Mouse (Mus musculus) regulatory T cell (primary cell): ENCODE results near the gene Nkapd1.
"Not testable (repeated sequence)": the region's sequence is repeated elsewhere in the genome, so short reads cannot be mapped to it uniquely, and the experiment has no call there.

Source experiments
- in situ Hi-C: fragments of 300-600 bp; cut with MboI, MseI; formaldehyde crosslinking; loops from one replicate; pipeline ENCODE4 v1.15.1; 2025; ENCODE audit warnings: high pct_unique_total_duplicates

Gene Nkapd1

GRCm38 (mm10) chr9:50616766-50617603, at the start of gene Nkapd1, which contains the start of gene Pih1d2:
TSS of gene Nkapd1 (minus strand) at chr9:50617464.
TSS of gene Pih1d2 (plus strand) at chr9:50617321.
- in situ Hi-C loops = no loop called here

GRCm38 (mm10) chr9:50666442-50666841, 49.2 kb upstream of the Nkapd1 start:
- in situ Hi-C loops = no loop called here

GRCm38 (mm10) chr9:50664826-50665225, 47.6 kb upstream of the Nkapd1 start:
- in situ Hi-C loops = no loop called here

GRCm38 (mm10) chr9:50660431-50660830, 43.2 kb upstream of the Nkapd1 start:
- in situ Hi-C loops = no loop called here

GRCm38 (mm10) chr9:50659392-50660217, 42.3 kb upstream of the Nkapd1 start, which contains the start of gene Dlat:
TSS of gene Dlat (minus strand) at chr9:50659780.
- in situ Hi-C loops = no loop called here

- in situ Hi-C loops = no loop called here
Measured at GRCm38 (mm10) chr9:50658941-50659388, 41.7 kb upstream of the Nkapd1 start.

- in situ Hi-C loops = no loop called here
Measured at GRCm38 (mm10) chr9:50658391-50658790, 41.1 kb upstream of the Nkapd1 start.

GRCm38 (mm10) chr9:50650503-50650902, 33.2 kb upstream of the Nkapd1 start:
- in situ Hi-C loops = no loop called here

- in situ Hi-C loops = no loop called here
Measured at GRCm38 (mm10) chr9:50646826-50647370, 29.6 kb upstream of the Nkapd1 start.

- in situ Hi-C loops = no loop called here
Measured at GRCm38 (mm10) chr9:50634270-50634669, 17.0 kb upstream of the Nkapd1 start.

GRCm38 (mm10) chr9:50633059-50633458, 15.8 kb upstream of the Nkapd1 start:
- in situ Hi-C loops = no loop called here

GRCm38 (mm10) chr9:50632016-50632688, 14.9 kb upstream of the Nkapd1 start:
- in situ Hi-C loops = no loop called here

GRCm38 (mm10) chr9:50630903-50631302, 13.6 kb upstream of the Nkapd1 start:
- in situ Hi-C loops = not testable (repeated sequence)

GRCm38 (mm10) chr9:50617794-50618330, 598 bp upstream of the Nkapd1 start:
- in situ Hi-C loops = no loop called here

- in situ Hi-C loops = no loop called here
Measured at GRCm38 (mm10) chr9:50616161-50616560, 1.1 kb downstream of the Nkapd1 start.

- in situ Hi-C loops = no loop called here
Measured at GRCm38 (mm10) chr9:50612115-50612514, 5.1 kb downstream of the Nkapd1 start.

- in situ Hi-C loops = no loop called here
Measured at GRCm38 (mm10) chr9:50604338-50604737, 12.9 kb downstream of the Nkapd1 start.

- in situ Hi-C loops = no loop called here
Measured at GRCm38 (mm10) chr9:50603998-50604324, 13.3 kb downstream of the Nkapd1 start.

GRCm38 (mm10) chr9:50603189-50603997, 13.9 kb downstream of the Nkapd1 start, which contains the start of the genes Sdhd and Timm8b:
TSS of gene Sdhd (minus strand) at chr9:50603812.
TSS of gene Timm8b (plus strand) at chr9:50603910.
- in situ Hi-C loops = no loop called here
